Mouse (Mus musculus) cortical plate, adult 2 months (tissue): ENCODE measurements around the gene Ipo11.

ENCODE experiments used
- CTCF ChIP-seq: fragments of 200-500 bp; IDR thresholded peaks from 2 replicates; pipeline ENCODE4 v1.5.1; 2011; ENCODE audit warnings: mild to moderate bottlenecking, control low read depth, low read length; ENCODE audit not compliant: insufficient read depth; ENCODE audit errors: extremely low read depth
- POLR2A ChIP-seq: fragments of 200-500 bp; IDR thresholded peaks from 2 replicates; pipeline ENCODE4 v1.6.1; 2011; ENCODE audit warnings: mild to moderate bottlenecking, low read length, control low read depth; ENCODE audit not compliant: insufficient read depth; ENCODE audit errors: extremely low read depth

DNA sequence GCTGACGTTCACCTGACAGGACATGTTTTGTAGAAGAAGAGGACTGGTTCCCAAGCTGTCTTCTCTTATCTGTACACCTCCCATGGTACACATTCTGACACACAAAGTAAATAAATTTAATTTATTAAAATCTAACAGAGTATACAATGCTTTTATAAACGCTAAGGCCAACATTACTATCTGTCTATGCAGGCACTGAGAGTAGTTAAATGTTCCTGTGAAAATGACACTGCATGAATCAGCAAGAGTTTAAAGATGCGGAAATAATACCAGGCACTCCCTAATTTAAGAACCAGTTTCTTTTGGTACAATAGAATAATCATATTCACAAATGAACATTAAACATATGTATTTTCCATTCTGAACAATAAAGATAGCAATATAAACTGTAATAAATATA, 98.0 kb downstream of the Ipo11 start:
- no peak for TF ChIP-seq POLR2A
- no peak for TF ChIP-seq CTCF
